Mouse (Mus musculus) heart, embryonic 16.5 days (tissue): ENCODE measurements around the gene Nr1d1. TPM values are rescaled to one million over a fixed set of nuclear protein-coding genes. Genes with fewer than 3 reads are reported as not detected.
A peak's percentile ranks its signal among the peaks of the same experiment; 100 is the strongest.
"Not testable (repeated sequence)": the region's sequence is repeated elsewhere in the genome, so short reads cannot be mapped to it uniquely, and the experiment has no call there.

Experiments
- ATAC-seq: fragments of 200-750 bp; cut with Nextera tagmentation; replicated peaks from 2 replicates; pipeline ENCODE4 v1.8.0; 2017; ENCODE audit warnings: moderate number of reproducible peaks; ENCODE audit not compliant: insufficient read depth, low FRiP score; ENCODE audit errors: extremely low read depth
- H3K27ac ChIP-seq: fragments of 300-500 bp; sonication (generic); 2 replicates; pipeline ENCODE4 v1.5.1; 2014; ENCODE audit warnings: mild to moderate bottlenecking, low read length, control low read depth, moderate library complexity
- H3K27me3 ChIP-seq: fragments of 300-500 bp; sonication (generic); 2 replicates; pipeline ENCODE4 v1.6.1; 2014; ENCODE audit warnings: low read length, mixed read lengths; ENCODE audit not compliant: control insufficient read depth, insufficient read depth
- H3K36me3 ChIP-seq: fragments of 300-500 bp; sonication (generic); 2 replicates; pipeline ENCODE4 v1.6.1; 2014; ENCODE audit not compliant: control insufficient read depth, insufficient read depth
- H3K4me1 ChIP-seq: fragments of 300-500 bp; sonication (generic); 2 replicates; pipeline ENCODE4 v1.6.1; 2014; ENCODE audit warnings: low read length, mixed read lengths; ENCODE audit not compliant: control insufficient read depth, insufficient read depth
- H3K4me2 ChIP-seq: fragments of 300-500 bp; sonication (generic); 2 replicates; pipeline ENCODE4 v1.6.1; 2014; ENCODE audit warnings: low read depth, mild to moderate bottlenecking, control low read depth, low read length
- H3K4me3 ChIP-seq: fragments of 300-500 bp; sonication (generic); 2 replicates; pipeline ENCODE4 v1.5.1; 2014; ENCODE audit warnings: mild to moderate bottlenecking, control low read depth, low read length
- H3K9ac ChIP-seq: fragments of 300-500 bp; sonication (generic); 2 replicates; pipeline ENCODE4 v1.6.1; 2014; ENCODE audit warnings: low read length, control low read depth
- H3K9me3 ChIP-seq: fragments of 300-500 bp; sonication (generic); replicated peaks from 2 replicates; pipeline ENCODE4 v1.6.1; 2016; ENCODE audit warnings: low read length; ENCODE audit not compliant: control insufficient read depth
- WGBS: fragments of 180-500 bp; shearing (Covaris S2); extraction: QIAGEN DNeasy Blood & Tissue Kit; methylation state at CpG from one replicate; pipeline ENCODE4 v1.1.7; 2014; 5-methylcytosine and 5-hydroxymethylcytosine counted together
- polyA plus RNA-seq: library from polyadenylated mRNA; unstranded; fragments of >200 nt; fragmentation: Nextera tagmentation; extraction: Ambion mirVana; gene quantifications from 2 replicates; pipeline ENCODE4 v1.2.1, GENCODE M21; 2015

The Nr1d1 gene
- polyA plus RNA-seq, 1 experiment from 2014 or later: 8.2 TPM

GRCm38 (mm10) chr11:98738428-98738911, 36.7 kb downstream of the Nr1d1 start:
- peaks cover 21% of the 10 kb centered on the region for H3K4me1 ChIP-seq
- H3K27ac ChIP-seq: no peak overlapping the region
- no peak overlapping the region for H3K9ac ChIP-seq
- H3K36me3 ChIP-seq: 0 out of 2 replicates have a peak, but pooled peaks cover 3% of the 10 kb centered on the region
- 53% methylated on average over 4 of the region's 4 CpGs for WGBS
- no peaks in the 10 kb centered on the region for H3K27me3 ChIP-seq
- no peak overlapping the region for H3K4me3 ChIP-seq
- H3K4me2 ChIP-seq: no peak overlapping the region
- H3K9me3 ChIP-seq: peaks cover 5% of the 10 kb centered on the region
- no peak for ATAC-seq

DNA sequence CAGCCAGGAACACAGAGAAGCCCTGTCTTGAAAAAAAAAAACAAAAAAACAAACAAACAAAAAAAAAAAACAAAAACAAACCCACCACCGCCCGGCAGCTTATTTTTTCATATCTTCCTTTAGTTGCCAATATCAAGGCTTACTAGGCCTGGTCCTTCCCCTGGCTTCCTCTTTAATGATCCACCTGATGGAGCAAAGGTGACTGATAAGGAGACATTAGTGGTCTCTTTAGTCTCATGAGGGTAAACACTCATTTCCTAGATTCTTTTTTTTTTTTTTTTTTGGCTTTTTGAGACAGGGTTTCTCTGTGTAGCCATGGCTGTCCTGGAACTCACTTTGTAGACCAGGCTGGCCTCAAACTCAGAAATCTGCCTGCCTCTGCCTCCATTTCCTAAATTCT, 37.9 kb downstream of the Nr1d1 start:
- H3K4me2 ChIP-seq, H3K27ac ChIP-seq, H3K27me3 ChIP-seq, H3K9me3 ChIP-seq, H3K9ac ChIP-seq, ATAC-seq, H3K4me3 ChIP-seq, H3K36me3 ChIP-seq: not testable (repeated sequence)
- H3K4me1 ChIP-seq: peaks cover 14% of the 10 kb centered on the region
- 88% methylated on average over 2 of the region's 2 CpGs for WGBS

GRCm38 (mm10) chr11:98736176-98736575, 39.0 kb downstream of the Nr1d1 start:
- Histone ChIP-seq H3K27ac (no peak overlapping the region), H3K4me1 (peaks cover 14% of the 10 kb centered on the region), H3K36me3 (0 out of 2 replicates have a peak, but pooled peaks cover 3% of the 10 kb centered on the region), H3K9ac (no peak overlapping the region), H3K4me3 (no peak overlapping the region), H3K4me2 (no peak overlapping the region), H3K27me3 (no peaks in the 10 kb centered on the region), H3K9me3 (peaks cover 5% of the 10 kb centered on the region)
- 74% methylated on average over 1 of the region's 1 CpGs for WGBS
- no peak for ATAC-seq

DNA sequence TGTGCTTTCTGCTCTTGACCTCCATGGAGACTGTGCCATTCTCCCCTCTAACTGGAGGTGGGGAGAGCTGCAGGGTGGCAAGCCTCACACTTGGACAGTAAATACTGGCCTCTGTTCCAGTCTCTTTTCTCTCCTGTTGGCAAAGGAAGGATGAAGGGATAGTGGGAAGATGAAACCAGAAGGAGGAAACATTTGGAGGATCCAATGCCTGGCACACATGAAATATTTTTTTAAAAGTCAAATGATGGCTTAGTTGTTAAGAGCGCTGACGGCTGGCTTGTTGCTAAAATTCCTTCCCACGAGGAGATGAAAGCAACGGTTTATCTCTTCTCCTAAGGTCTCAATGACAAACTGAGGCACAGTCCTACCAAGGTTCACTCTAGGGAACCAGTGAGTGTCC, 40.0 kb downstream of the Nr1d1 start:
- H3K4me1 ChIP-seq: peaks cover 11% of the 10 kb centered on the region
- 0 out of 2 replicates have a peak, but pooled peaks cover 3% of the 10 kb centered on the region for H3K36me3 ChIP-seq
- H3K27me3 ChIP-seq: no peaks in the 10 kb centered on the region
- ATAC-seq: no peak
- no peak overlapping the region for H3K4me2 ChIP-seq
- peaks cover 5% of the 10 kb centered on the region for H3K9me3 ChIP-seq
- no peak overlapping the region for H3K9ac ChIP-seq
- no peak overlapping the region for H3K4me3 ChIP-seq
- H3K27ac ChIP-seq: no peak overlapping the region
- WGBS: 83% methylated on average over 4 of the region's 4 CpGs

DNA sequence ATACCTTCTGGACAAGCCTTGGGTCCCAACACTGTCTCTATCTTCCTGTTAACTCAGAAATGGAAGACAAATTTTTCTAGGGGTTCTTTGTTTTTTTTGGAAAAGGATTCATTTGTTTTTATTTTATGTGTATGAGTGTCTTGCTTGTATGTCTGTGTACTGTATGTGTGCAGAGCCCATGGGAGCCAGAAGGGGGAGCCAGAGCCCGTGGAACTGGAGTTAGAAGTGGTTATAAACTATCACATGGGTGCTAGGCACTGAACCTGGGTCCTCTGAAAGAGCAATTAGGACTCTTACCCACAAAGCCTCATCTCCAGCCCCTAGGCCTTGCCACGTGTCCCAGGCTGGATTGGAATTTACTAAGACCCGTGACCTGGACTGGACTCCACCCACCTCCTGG, 41.1 kb downstream of the Nr1d1 start:
- H3K36me3 ChIP-seq: 0 out of 2 replicates have a peak, but pooled peaks cover 3% of the 10 kb centered on the region
- no peak overlapping the region for H3K4me2 ChIP-seq
- no peak for ATAC-seq
- H3K4me3 ChIP-seq: no peak overlapping the region
- WGBS: 77% methylated on average over 3 of the region's 3 CpGs
- peaks cover 7% of the 10 kb centered on the region for H3K4me1 ChIP-seq
- H3K27ac ChIP-seq: no peak overlapping the region
- peaks cover 5% of the 10 kb centered on the region for H3K9me3 ChIP-seq
- no peak overlapping the region for H3K9ac ChIP-seq
- no peaks in the 10 kb centered on the region for H3K27me3 ChIP-seq

- Histone ChIP-seq H3K27ac (no peak overlapping the region), H3K9ac (no peak overlapping the region), H3K4me2 (no peak overlapping the region), H3K4me3 (no peak overlapping the region), H3K4me1 (peaks cover 7% of the 10 kb centered on the region), H3K27me3 (no peaks in the 10 kb centered on the region), H3K9me3 (peaks cover 5% of the 10 kb centered on the region), H3K36me3 (peaks cover 12% of the 10 kb centered on the region; the same call in 1 of the 2 replicates)
- 51% methylated on average over 5 of the region's 5 CpGs for WGBS
- no peak for ATAC-seq
Measured at GRCm38 (mm10) chr11:98731134-98731533, 44.0 kb downstream of the Nr1d1 start.

DNA sequence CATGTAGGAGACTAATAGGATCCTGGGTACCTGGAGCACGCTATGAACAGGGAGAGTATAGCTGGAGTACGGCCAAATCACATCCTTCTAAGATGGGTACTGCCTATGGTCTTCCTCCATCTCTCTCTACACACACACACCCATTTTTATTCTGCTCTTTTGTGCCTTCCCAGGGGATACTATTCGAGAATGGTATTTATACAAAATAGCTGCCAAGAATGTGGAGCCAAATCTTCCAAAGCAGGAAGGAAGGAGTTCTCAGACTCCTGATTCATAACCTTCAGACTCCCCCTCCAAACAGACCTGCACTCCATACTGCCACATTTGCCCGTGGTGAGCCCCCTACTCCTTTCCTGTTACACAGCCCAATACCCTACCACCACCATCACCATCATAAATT, 44.4 kb downstream of the Nr1d1 start:
- H3K9ac ChIP-seq: no peak overlapping the region
- H3K36me3 ChIP-seq: peaks cover 15% of the 10 kb centered on the region; the same call in 1 of the 2 replicates
- peaks cover 5% of the 10 kb centered on the region for H3K9me3 ChIP-seq
- no peaks in the 10 kb centered on the region for H3K27me3 ChIP-seq
- H3K4me3 ChIP-seq: no peak overlapping the region
- H3K4me1 ChIP-seq: peaks cover 7% of the 10 kb centered on the region
- no peak overlapping the region for H3K27ac ChIP-seq
- ATAC-seq: no peak
- WGBS: 43% methylated on average over 4 of the region's 4 CpGs
- no peak overlapping the region for H3K4me2 ChIP-seq

DNA sequence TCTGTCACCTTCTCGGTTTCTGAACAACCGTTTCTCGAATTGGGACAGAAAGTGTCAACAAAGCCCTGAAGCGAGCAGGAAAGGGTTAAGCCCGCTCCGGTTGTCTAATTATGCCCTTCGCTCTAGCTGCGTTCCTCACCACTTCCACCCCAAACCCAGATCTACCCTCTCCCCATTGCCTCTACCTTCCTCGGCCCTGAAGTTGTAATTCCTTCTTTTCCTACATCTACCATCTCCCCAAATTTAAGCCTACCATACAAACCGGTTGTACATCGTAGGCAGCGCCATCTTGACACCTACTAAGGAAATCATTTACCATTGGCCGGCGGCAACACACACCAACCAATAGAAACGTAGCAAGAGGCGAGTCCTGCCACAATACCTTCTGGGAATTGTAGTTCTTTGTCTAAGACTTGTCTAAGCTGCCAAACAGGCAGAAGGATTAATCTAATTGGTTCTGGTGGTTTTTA, 46.0 kb downstream of the Nr1d1 start, which contains the start of gene Med24:
Med24 (minus strand) TSS at position 317 of the 470 bp plus-strand sequence.
- H3K27me3 ChIP-seq: no peaks in the 10 kb centered on the region
- peaks cover 2% of the 10 kb centered on the region for H3K9me3 ChIP-seq
- H3K4me1 ChIP-seq: peaks cover 7% of the 10 kb centered on the region
- H3K4me3 ChIP-seq: peak within 1 kb of the TSS; percentile 89
- WGBS: under 1% methylated on average over 16 of the region's 16 CpGs
- H3K4me2 ChIP-seq: peak within 1 kb of the TSS; percentile 75
- peak within 1 kb of the TSS; percentile 80 for H3K9ac ChIP-seq
- peak; percentile 94 for ATAC-seq
- peak within 1 kb of the TSS; percentile 66 for H3K27ac ChIP-seq
- peaks cover 16% of the 10 kb centered on the region for H3K36me3 ChIP-seq

DNA sequence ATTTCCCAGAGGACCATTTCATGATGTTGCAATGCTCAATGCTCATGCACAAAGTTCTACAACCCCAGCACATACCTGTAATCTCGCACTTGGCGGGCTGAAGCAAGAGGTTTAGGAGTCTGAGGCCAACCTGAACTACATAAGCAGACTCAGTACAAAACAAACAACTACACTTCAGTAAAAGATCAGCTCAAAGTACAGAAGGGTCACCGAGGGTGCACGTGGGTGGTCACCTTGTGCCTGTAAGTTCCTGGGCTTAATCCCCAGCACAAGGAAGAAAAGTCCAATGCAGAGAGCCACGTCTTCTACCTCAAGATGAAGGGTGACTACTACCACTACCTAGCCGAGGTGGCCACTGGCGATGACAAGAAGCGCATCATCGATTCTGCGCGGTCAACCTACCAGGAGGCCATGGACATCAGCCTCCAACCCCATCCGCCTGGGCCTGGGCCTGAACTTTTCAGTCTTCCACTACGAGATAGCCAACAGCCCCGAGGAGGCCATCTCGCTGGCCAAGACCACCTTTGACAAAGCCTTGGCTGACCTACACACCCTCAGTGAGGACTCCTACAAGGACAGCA, 49.1 kb downstream of the Nr1d1 start:
- Histone ChIP-seq H3K9me3 (no peaks in the 10 kb centered on the region), H3K9ac (no peak overlapping the region), H3K4me3 (no peak overlapping the region), H3K36me3 (peaks cover 16% of the 10 kb centered on the region), H3K4me1 (peaks cover 18% of the 10 kb centered on the region), H3K27me3 (no peaks in the 10 kb centered on the region), H3K4me2 (no peak overlapping the region), H3K27ac (no peak overlapping the region)
- ATAC-seq: no peak
- WGBS: 94% methylated on average over 15 of the region's 15 CpGs
